Mouse (Mus musculus) forebrain, embryonic 14.5 days (tissue): ENCODE measurements around the gene Nek8. TPM values are rescaled to one million over a fixed set of nuclear protein-coding genes. Genes with fewer than 3 reads are reported as not detected.
A peak's percentile ranks its signal among the peaks of the same experiment; 100 is the strongest.

Experiments used
- ATAC-seq: fragments of 200-750 bp; cut with Nextera tagmentation; 2 replicates; pipeline ENCODE4 v1.8.0; 2017; ENCODE audit warnings: mild to moderate bottlenecking, moderate library complexity
- DNase-seq: peaks from one replicate; pipeline ENCODE4 v3.0.0-alpha.2; 2015; ENCODE audit warnings: low spot score
- H3K27ac ChIP-seq: fragments of 300-500 bp; sonication (generic); 2 replicates; pipeline ENCODE4 v1.5.1; 2014; ENCODE audit warnings: low read depth, mild to moderate bottlenecking, control low read depth, low read length, moderate library complexity
- H3K27me3 ChIP-seq: fragments of 300-500 bp; sonication (generic); replicated peaks from 2 replicates; pipeline ENCODE4 v1.6.1; 2014; ENCODE audit warnings: low read length, control low read depth, mixed read lengths; ENCODE audit not compliant: control insufficient read depth, insufficient read depth
- H3K36me3 ChIP-seq: fragments of 300-500 bp; sonication (generic); 2 replicates; pipeline ENCODE4 v1.6.1; 2014; ENCODE audit warnings: low read length, control low read depth; ENCODE audit not compliant: control insufficient read depth, insufficient read depth
- H3K4me1 ChIP-seq: fragments of 300-500 bp; sonication (generic); 2 replicates; pipeline ENCODE4 v1.6.1; 2014; ENCODE audit warnings: antibody characterized with exemption, low read length, control low read depth; ENCODE audit not compliant: control insufficient read depth, insufficient read depth
- H3K4me2 ChIP-seq: fragments of 300-500 bp; sonication (generic); 2 replicates; pipeline ENCODE4 v1.6.1; 2014; ENCODE audit warnings: mild to moderate bottlenecking, control low read depth, low read length
- H3K4me3 ChIP-seq: fragments of 300-500 bp; sonication (generic); 2 replicates; pipeline ENCODE4 v1.5.1; 2014; ENCODE audit warnings: low read depth, low read length, control low read depth
- H3K9ac ChIP-seq: fragments of 300-500 bp; sonication (generic); 2 replicates; pipeline ENCODE4 v1.6.1; 2014; ENCODE audit warnings: mild to moderate bottlenecking, low read length, control low read depth, moderate library complexity
- H3K9me3 ChIP-seq: fragments of 300-500 bp; sonication (generic); replicated peaks from 2 replicates; pipeline ENCODE4 v1.6.1; 2016; ENCODE audit warnings: low read length, control low read depth, mixed read lengths; ENCODE audit not compliant: control insufficient read depth
- WGBS: fragments of 180-500 bp; shearing (Covaris S2); extraction: QIAGEN DNeasy Blood & Tissue Kit; methylation state at CpG from one replicate; pipeline ENCODE4 v1.1.7; 2014; 5-methylcytosine and 5-hydroxymethylcytosine counted together
- polyA plus RNA-seq: library from polyadenylated mRNA; unstranded; fragments of >200 nt; fragmentation: Nextera tagmentation; extraction: Ambion mirVana; gene quantifications from 2 replicates; pipeline ENCODE4 v1.2.1, GENCODE M21; 2014

Gene Nek8
- polyA plus RNA-seq, 1 experiment from 2014 or later, result 5.5 TPM

GRCm38 (mm10) chr11:78164924-78165760, 11.3 kb downstream of the Nek8 start, which contains the start of gene Traf4:
Traf4 (minus strand) TSS chr11:78165589.
- H3K9ac ChIP-seq, result peak within 1 kb of the TSS; percentile 99
- peak within 1 kb of the TSS; percentile 98 for H3K27ac ChIP-seq
- no peaks in the 10 kb centered on the region for H3K27me3 ChIP-seq
- under 1% methylated on average over 56 of the region's 78 CpGs for WGBS
- peak within 1 kb of the TSS; percentile 79 for H3K4me2 ChIP-seq
- peak within 1 kb of the TSS; percentile 100 for H3K4me3 ChIP-seq
- DNase-seq, result peak; percentile 91
- peaks cover 26% of the 10 kb centered on the region for H3K36me3 ChIP-seq
- peaks cover 23% of the 10 kb centered on the region for H3K4me1 ChIP-seq
- no peaks in the 10 kb centered on the region for H3K9me3 ChIP-seq
- ATAC-seq, result peak; percentile 89

GRCm38 (mm10) chr11:78164604-78164923, 11.9 kb downstream of the Nek8 start:
- Histone ChIP-seq H3K9me3 (no peaks in the 10 kb centered on the region), H3K4me2 (peak overlapping the region; percentile 79), H3K36me3 (peaks cover 32% of the 10 kb centered on the region), H3K4me1 (peaks cover 23% of the 10 kb centered on the region), H3K9ac (peak overlapping the region; percentile 99), H3K27me3 (no peaks in the 10 kb centered on the region), H3K4me3 (peak overlapping the region; percentile 100), H3K27ac (peak overlapping the region; percentile 98)
- ATAC-seq, result no peak
- DNase-seq, result peak; percentile 31
- WGBS, result under 1% methylated on average over 14 of the region's 14 CpGs

GRCm38 (mm10) chr11:78163681-78164603, 12.5 kb downstream of the Nek8 start:
- Histone ChIP-seq H3K27ac (peak overlapping the region; percentile 98), H3K36me3 (peaks cover 38% of the 10 kb centered on the region), H3K4me1 (peaks cover 23% of the 10 kb centered on the region), H3K9ac (peak overlapping the region; percentile 99), H3K27me3 (no peaks in the 10 kb centered on the region), H3K4me2 (peak overlapping the region; percentile 79), H3K4me3 (peak overlapping the region; percentile 100), H3K9me3 (no peaks in the 10 kb centered on the region)
- DNase-seq (peak; percentile 83), ATAC-seq (peak; percentile 45)
- WGBS, result under 1% methylated on average over 22 of the region's 22 CpGs

- H3K9ac ChIP-seq, result peak overlapping the region; percentile 99
- H3K4me1 ChIP-seq, result peaks cover 23% of the 10 kb centered on the region
- no peak for DNase-seq
- WGBS, result 82% methylated on average over 2 of the region's 2 CpGs
- H3K4me2 ChIP-seq, result peak overlapping the region; percentile 79
- peaks cover 47% of the 10 kb centered on the region for H3K36me3 ChIP-seq
- H3K27me3 ChIP-seq, result no peaks in the 10 kb centered on the region
- H3K9me3 ChIP-seq, result no peaks in the 10 kb centered on the region
- peak overlapping the region; percentile 98 for H3K27ac ChIP-seq
- no peak for ATAC-seq
- H3K4me3 ChIP-seq, result peak overlapping the region; percentile 100
Observed at GRCm38 (mm10) chr11:78163045-78163444, 13.4 kb downstream of the Nek8 start.

DNA sequence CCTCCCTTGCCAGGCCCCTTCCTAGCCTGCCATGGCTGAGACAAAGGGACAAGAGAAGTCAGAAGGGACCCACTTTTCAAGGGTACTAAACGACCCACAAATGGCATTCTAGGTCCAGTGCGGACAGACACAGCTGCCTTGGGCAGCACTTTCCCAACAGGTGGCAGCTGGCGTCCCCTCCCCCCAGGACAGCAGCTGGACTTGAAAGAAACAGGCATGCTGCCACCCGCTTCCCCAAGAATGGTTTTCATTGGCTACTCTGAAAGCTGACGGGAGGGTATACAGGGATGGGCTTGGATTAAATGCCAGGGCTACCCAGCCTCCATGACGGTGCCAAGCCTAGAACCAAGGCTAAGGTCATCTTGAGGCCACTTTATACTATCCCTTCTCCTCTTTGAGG, 14.0 kb downstream of the Nek8 start:
- peak; percentile 56 for DNase-seq
- WGBS, result 37% methylated on average over 6 of the region's 6 CpGs
- H3K36me3 ChIP-seq, result peaks cover 52% of the 10 kb centered on the region

GRCm38 (mm10) chr11:78161968-78162367, 14.5 kb downstream of the Nek8 start:
- Histone ChIP-seq H3K27me3 (no peaks in the 10 kb centered on the region), H3K9me3 (no peaks in the 10 kb centered on the region), H3K27ac (no peak overlapping the region), H3K36me3 (peaks cover 56% of the 10 kb centered on the region), H3K9ac (no peak overlapping the region), H3K4me2 (peak overlapping the region; percentile 79; the same call in 1 of the 2 replicates), H3K4me3 (no peak overlapping the region), H3K4me1 (peaks cover 23% of the 10 kb centered on the region)
- ATAC-seq (no peak), DNase-seq (no peak)
- WGBS, result 47% methylated on average over 4 of the region's 4 CpGs

More for the DNA sequence above, 14.0 kb downstream of the Nek8 start:
- H3K4me1 ChIP-seq, result peaks cover 23% of the 10 kb centered on the region
- H3K27me3 ChIP-seq, result no peaks in the 10 kb centered on the region
- no peak for ATAC-seq
- H3K9ac ChIP-seq, result peak overlapping the region; percentile 99
- peak overlapping the region; percentile 98; the same call in 1 of the 2 replicates for H3K27ac ChIP-seq
- peak overlapping the region; percentile 79 for H3K4me2 ChIP-seq
- no peaks in the 10 kb centered on the region for H3K9me3 ChIP-seq
- 0 out of 2 replicates have a peak overlapping the region, but pooled peaks have one; percentile 100 for H3K4me3 ChIP-seq

DNA sequence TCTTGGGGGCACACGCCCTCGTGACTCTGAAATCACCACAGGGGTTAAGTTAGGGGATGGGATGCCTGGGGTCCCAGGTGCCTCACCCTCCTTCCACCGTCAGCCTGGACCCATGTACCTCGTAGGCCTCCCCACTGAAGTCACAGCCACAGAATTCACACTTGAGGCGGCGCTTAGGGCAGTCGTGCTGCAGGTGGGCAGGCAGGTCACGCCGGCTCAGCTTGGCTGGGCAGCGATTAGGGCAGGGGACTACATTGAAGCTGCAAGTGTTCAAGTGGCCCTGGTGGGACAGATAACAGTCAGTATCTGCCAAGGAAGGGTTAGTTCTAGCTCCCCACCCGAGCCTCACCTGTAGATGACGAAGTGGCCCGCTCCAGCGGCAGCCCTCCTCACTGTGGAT, 15.3 kb downstream of the Nek8 start:
- no peak for ATAC-seq
- Histone ChIP-seq H3K36me3 (peaks cover 64% of the 10 kb centered on the region), H3K27me3 (no peaks in the 10 kb centered on the region), H3K4me2 (no peak overlapping the region), H3K4me1 (peaks cover 22% of the 10 kb centered on the region), H3K4me3 (no peak overlapping the region), H3K27ac (no peak overlapping the region), H3K9ac (no peak overlapping the region), H3K9me3 (no peaks in the 10 kb centered on the region)
- no peak for DNase-seq
- WGBS, result 92% methylated on average over 14 of the region's 14 CpGs

GRCm38 (mm10) chr11:78160675-78161074, 15.8 kb downstream of the Nek8 start:
- no peaks in the 10 kb centered on the region for H3K27me3 ChIP-seq
- no peak overlapping the region for H3K9ac ChIP-seq
- DNase-seq, result no peak
- no peak for ATAC-seq
- H3K4me2 ChIP-seq, result no peak overlapping the region
- H3K9me3 ChIP-seq, result no peaks in the 10 kb centered on the region
- 83% methylated on average over 3 of the region's 3 CpGs for WGBS
- H3K4me3 ChIP-seq, result no peak overlapping the region
- peaks cover 67% of the 10 kb centered on the region for H3K36me3 ChIP-seq
- no peak overlapping the region for H3K27ac ChIP-seq
- peaks cover 17% of the 10 kb centered on the region for H3K4me1 ChIP-seq
